Mouse (Mus musculus) forebrain, embryonic 12.5 days (tissue): ENCODE measurements around the gene Stard10. TPM values are rescaled to one million over a fixed set of nuclear protein-coding genes. Genes with fewer than 3 reads are reported as not detected.

Experiments used
- ATAC-seq: fragments of 200-750 bp; cut with Nextera tagmentation; 2 replicates; pipeline ENCODE4 v1.8.0; 2017; ENCODE audit warnings: moderate TSS enrichment; ENCODE audit not compliant: low FRiP score
- H3K27ac ChIP-seq: fragments of 300-500 bp; sonication (generic); 2 replicates; pipeline ENCODE4 v1.5.1; 2016; ENCODE audit warnings: mild to moderate bottlenecking
- H3K27me3 ChIP-seq: fragments of 300-500 bp; sonication (generic); 2 replicates; pipeline ENCODE4 v1.6.1; 2016; ENCODE audit warnings: mild to moderate bottlenecking
- H3K36me3 ChIP-seq: fragments of 300-500 bp; sonication (generic); replicated peaks from 2 replicates; pipeline ENCODE4 v1.6.1; 2016; ENCODE audit warnings: mild to moderate bottlenecking
- H3K4me1 ChIP-seq: fragments of 300-500 bp; sonication (generic); 2 replicates; pipeline ENCODE4 v1.6.1; 2016
- H3K4me2 ChIP-seq: fragments of 300-500 bp; sonication (generic); 2 replicates; pipeline ENCODE4 v1.6.1; 2016; ENCODE audit warnings: mild to moderate bottlenecking, moderate library complexity
- H3K4me3 ChIP-seq: fragments of 300-500 bp; sonication (generic); replicated peaks from 2 replicates; pipeline ENCODE4 v1.5.1; 2016; ENCODE audit warnings: mild to moderate bottlenecking
- H3K9ac ChIP-seq: fragments of 300-500 bp; sonication (generic); 2 replicates; pipeline ENCODE4 v1.6.1; 2016; ENCODE audit warnings: mild to moderate bottlenecking
- H3K9me3 ChIP-seq: fragments of 300-500 bp; sonication (generic); 2 replicates; pipeline ENCODE4 v1.6.1; 2016
- WGBS: fragments of 180-500 bp; shearing (Covaris S2); methylation state at CpG from one replicate; pipeline ENCODE4 v1.1.7; 2016; 5-methylcytosine and 5-hydroxymethylcytosine counted together
- polyA plus RNA-seq: library from polyadenylated mRNA; unstranded; fragments of >200 nt; fragmentation: Nextera tagmentation; extraction: Ambion mirVana; gene quantifications from 2 replicates; pipeline ENCODE4 v1.2.1, GENCODE M21; 2016

Stard10 gene
- polyA plus RNA-seq, 1 experiment from 2014 or later = 6.2 TPM

- no peaks in the 10 kb centered on the region for H3K36me3 ChIP-seq
- no peak overlapping the region for H3K4me3 ChIP-seq
- no peak for ATAC-seq
- H3K27me3 ChIP-seq = no peaks in the 10 kb centered on the region
- peaks cover 4% of the 10 kb centered on the region; the same call in 1 of the 2 replicates for H3K4me1 ChIP-seq
- H3K4me2 ChIP-seq = no peak overlapping the region
- H3K9ac ChIP-seq = no peak overlapping the region
- H3K9me3 ChIP-seq = no peaks in the 10 kb centered on the region
- 77% methylated on average over 6 of the region's 6 CpGs for whole genome bisulfite sequencing
- no peak overlapping the region for H3K27ac ChIP-seq
Observed at GRCm38 (mm10) chr7:101341405-101341804, 24.5 kb downstream of the Stard10 start.

DNA sequence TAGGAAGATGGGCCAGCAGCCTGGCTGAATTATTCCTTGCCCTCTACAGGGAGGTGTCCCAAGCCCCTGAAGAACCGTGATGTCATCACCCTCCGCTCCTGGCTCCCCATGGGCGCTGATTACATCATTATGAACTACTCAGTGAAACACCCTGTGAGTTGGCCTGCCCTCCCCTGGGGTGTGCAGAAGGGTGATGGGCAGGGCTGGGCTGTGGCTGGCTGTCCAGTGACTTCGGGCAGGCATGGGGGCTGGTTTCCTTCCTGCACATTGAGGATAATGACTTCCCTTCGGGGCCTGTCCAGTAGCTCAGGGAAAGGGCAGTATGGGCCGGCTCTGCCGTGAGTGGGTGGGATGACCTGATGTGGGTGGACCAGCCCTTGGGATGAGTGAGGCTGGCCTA is 26.2 kb downstream of the Stard10 start:
- no peak overlapping the region for H3K9ac ChIP-seq

GRCm38 (mm10) chr7:101344892-101345291 is 28.0 kb downstream of the Stard10 start:
- Histone ChIP-seq H3K4me3 (no peak overlapping the region), H3K9ac (no peak overlapping the region), H3K4me2 (no peak overlapping the region), H3K36me3 (no peaks in the 10 kb centered on the region), H3K9me3 (no peaks in the 10 kb centered on the region), H3K27me3 (peaks cover 20% of the 10 kb centered on the region), H3K4me1 (peaks cover 21% of the 10 kb centered on the region), H3K27ac (no peak overlapping the region)
- 66% methylated on average over 4 of the region's 4 CpGs for WGBS
- no peak for ATAC-seq

More for the DNA sequence above, 26.2 kb downstream of the Stard10 start:
- Histone ChIP-seq H3K27me3 (peaks cover 4% of the 10 kb centered on the region), H3K4me3 (no peak overlapping the region), H3K27ac (no peak overlapping the region), H3K36me3 (no peaks in the 10 kb centered on the region), H3K9me3 (no peaks in the 10 kb centered on the region), H3K4me1 (peaks cover 10% of the 10 kb centered on the region), H3K4me2 (no peak overlapping the region)
- no peak for ATAC-seq
- WGBS = 78% methylated on average over 7 of the region's 7 CpGs

- no peak overlapping the region for H3K4me2 ChIP-seq
- WGBS = 65% methylated on average over 2 of the region's 2 CpGs
- H3K9ac ChIP-seq = no peak overlapping the region
- no peak overlapping the region for H3K27ac ChIP-seq
- H3K9me3 ChIP-seq = no peaks in the 10 kb centered on the region
- no peak for ATAC-seq
- H3K4me3 ChIP-seq = no peak overlapping the region
- H3K36me3 ChIP-seq = no peaks in the 10 kb centered on the region
- H3K4me1 ChIP-seq = peaks cover 23% of the 10 kb centered on the region
- peaks cover 23% of the 10 kb centered on the region for H3K27me3 ChIP-seq
Observed at GRCm38 (mm10) chr7:101346991-101347390, 30.1 kb downstream of the Stard10 start.

- Histone ChIP-seq H3K9ac (peak within 1 kb of the TSS; percentile 53), H3K4me3 (peak within 1 kb of the TSS; percentile 48), H3K4me1 (peaks cover 23% of the 10 kb centered on the region), H3K36me3 (no peaks in the 10 kb centered on the region), H3K27ac (no peak within 1 kb of the TSS), H3K27me3 (peaks cover 23% of the 10 kb centered on the region), H3K4me2 (peak within 1 kb of the TSS; percentile 91), H3K9me3 (no peaks in the 10 kb centered on the region)
- under 1% methylated on average over 35 of the region's 35 CpGs for WGBS
- peak; percentile 78 for ATAC-seq
Observed at GRCm38 (mm10) chr7:101347767-101348270, 30.9 kb downstream of the Stard10 start, which contains the start of gene Arap1. Arap1 (plus strand) TSS chr7:101348067.

GRCm38 (mm10) chr7:101348312-101348711 is 31.4 kb downstream of the Stard10 start:
- no peak overlapping the region for H3K27ac ChIP-seq
- peak overlapping the region; percentile 48 for H3K4me3 ChIP-seq
- peak overlapping the region; percentile 91 for H3K4me2 ChIP-seq
- H3K9me3 ChIP-seq = no peaks in the 10 kb centered on the region
- WGBS = 5% methylated on average over 13 of the region's 13 CpGs
- ATAC-seq = peak; percentile 37; the same call in 1 of the 2 replicates
- no peaks in the 10 kb centered on the region for H3K36me3 ChIP-seq
- peaks cover 23% of the 10 kb centered on the region for H3K4me1 ChIP-seq
- peak overlapping the region; percentile 53 for H3K9ac ChIP-seq
- H3K27me3 ChIP-seq = peaks cover 23% of the 10 kb centered on the region

DNA sequence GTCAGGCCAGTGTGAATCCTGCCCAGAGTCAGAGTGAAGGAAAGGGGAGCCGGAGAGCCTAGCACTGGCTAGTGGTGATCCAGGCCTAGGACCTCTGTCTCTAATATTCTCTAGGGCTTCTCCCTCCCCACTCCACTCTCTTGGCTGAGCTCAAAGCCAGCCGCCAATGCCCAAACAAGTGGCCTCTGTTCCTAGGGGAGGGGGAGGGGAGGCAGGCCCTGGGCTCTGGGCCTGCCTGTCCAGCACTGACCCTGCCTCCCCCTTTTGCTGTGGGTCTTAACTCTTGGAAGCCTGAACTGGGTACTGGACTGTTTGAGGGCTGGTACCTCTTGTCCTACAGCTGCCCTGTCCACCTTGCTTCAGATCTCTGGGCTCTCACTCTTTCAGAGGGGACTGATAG is 33.0 kb downstream of the Stard10 start:
- no peak for ATAC-seq
- no peak overlapping the region for H3K4me3 ChIP-seq
- H3K9me3 ChIP-seq = no peaks in the 10 kb centered on the region
- H3K36me3 ChIP-seq = no peaks in the 10 kb centered on the region
- peaks cover 23% of the 10 kb centered on the region for H3K27me3 ChIP-seq
- 21% methylated on average over 2 of the region's 2 CpGs for WGBS
- H3K9ac ChIP-seq = no peak overlapping the region
- peaks cover 23% of the 10 kb centered on the region for H3K4me1 ChIP-seq
- no peak overlapping the region for H3K4me2 ChIP-seq
- H3K27ac ChIP-seq = no peak overlapping the region

- no peaks in the 10 kb centered on the region for H3K36me3 ChIP-seq
- no peak overlapping the region for H3K4me2 ChIP-seq
- no peak overlapping the region for H3K4me3 ChIP-seq
- no peak overlapping the region for H3K27ac ChIP-seq
- no peak for ATAC-seq
- H3K4me1 ChIP-seq = peaks cover 20% of the 10 kb centered on the region
- no peaks in the 10 kb centered on the region for H3K9me3 ChIP-seq
- 88% methylated on average over 4 of the region's 4 CpGs for WGBS
- peaks cover 22% of the 10 kb centered on the region for H3K27me3 ChIP-seq
- H3K9ac ChIP-seq = no peak overlapping the region
Observed at GRCm38 (mm10) chr7:101352404-101352803, 35.5 kb downstream of the Stard10 start.

DNA sequence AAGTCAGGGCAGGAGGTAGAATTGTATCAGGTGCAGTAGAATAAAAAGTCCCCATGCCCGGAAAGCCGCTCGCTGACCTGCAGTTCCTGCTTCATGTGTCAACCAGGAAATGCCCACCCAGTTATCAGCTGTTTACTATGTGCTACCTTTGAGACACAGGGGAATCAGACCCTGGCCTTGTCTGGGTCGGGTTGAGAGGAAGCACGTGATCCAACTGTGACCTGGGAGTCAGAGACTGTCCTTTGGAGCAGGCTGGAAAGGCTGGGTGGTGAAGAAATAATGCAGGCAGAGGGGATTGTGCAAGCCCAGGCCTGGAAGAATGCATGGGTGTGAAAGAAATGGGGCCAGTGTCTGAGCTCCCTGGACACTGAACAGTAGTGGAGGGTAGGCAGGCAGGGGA is 37.5 kb downstream of the Stard10 start:
- 80% methylated on average over 5 of the region's 5 CpGs for WGBS
- no peak overlapping the region for H3K4me3 ChIP-seq
- H3K9ac ChIP-seq = no peak overlapping the region
- H3K9me3 ChIP-seq = no peaks in the 10 kb centered on the region
- no peaks in the 10 kb centered on the region for H3K36me3 ChIP-seq
- H3K4me1 ChIP-seq = peaks cover 11% of the 10 kb centered on the region
- H3K4me2 ChIP-seq = no peak overlapping the region
- no peak for ATAC-seq
- no peak overlapping the region for H3K27ac ChIP-seq
- peaks cover 7% of the 10 kb centered on the region for H3K27me3 ChIP-seq

GRCm38 (mm10) chr7:101355551-101356100 is 38.7 kb downstream of the Stard10 start:
- WGBS = 83% methylated on average over 6 of the region's 6 CpGs
- Histone ChIP-seq H3K4me2 (no peak overlapping the region), H3K36me3 (no peaks in the 10 kb centered on the region), H3K9ac (no peak overlapping the region), H3K9me3 (no peaks in the 10 kb centered on the region), H3K27me3 (no peaks in the 10 kb centered on the region), H3K4me1 (0 out of 2 replicates have a peak, but pooled peaks cover 5% of the 10 kb centered on the region), H3K27ac (no peak overlapping the region), H3K4me3 (no peak overlapping the region)
- no peak for ATAC-seq

- Histone ChIP-seq H3K4me1 (0 out of 2 replicates have a peak, but pooled peaks cover 5% of the 10 kb centered on the region), H3K4me3 (no peak overlapping the region), H3K9me3 (no peaks in the 10 kb centered on the region), H3K9ac (no peak overlapping the region), H3K27me3 (no peaks in the 10 kb centered on the region), H3K4me2 (no peak overlapping the region), H3K27ac (no peak overlapping the region), H3K36me3 (no peaks in the 10 kb centered on the region)
- ATAC-seq = no peak
- 71% methylated on average over 3 of the region's 3 CpGs for WGBS
Observed at GRCm38 (mm10) chr7:101356868-101357267, 40.0 kb downstream of the Stard10 start.

GRCm38 (mm10) chr7:101360406-101360805 is 43.5 kb downstream of the Stard10 start:
- no peak overlapping the region for H3K27ac ChIP-seq

DNA sequence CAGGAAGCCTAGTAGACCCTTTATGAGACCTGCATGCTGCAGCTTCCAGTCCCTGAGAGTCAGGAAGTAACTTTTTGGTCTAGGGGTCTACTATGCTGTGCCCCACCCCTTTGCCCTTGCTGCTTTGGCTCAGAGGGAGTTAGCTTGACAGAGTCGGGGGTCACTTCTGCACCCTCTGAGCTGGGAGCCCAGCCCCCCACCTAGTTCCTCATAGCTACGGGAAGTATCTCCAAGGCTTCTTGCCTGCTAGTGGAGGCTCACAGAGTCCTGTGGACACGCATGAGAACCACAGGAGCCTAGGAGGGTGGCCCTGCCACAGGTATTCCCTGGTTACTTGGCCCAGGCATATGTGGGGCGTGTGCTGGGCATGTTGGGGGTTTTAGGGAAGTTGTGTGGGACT is 44.1 kb downstream of the Stard10 start:
- Histone ChIP-seq H3K9ac (no peak overlapping the region), H3K27ac (no peak overlapping the region), H3K4me1 (0 out of 2 replicates have a peak, but pooled peaks cover 5% of the 10 kb centered on the region), H3K9me3 (no peaks in the 10 kb centered on the region), H3K36me3 (no peaks in the 10 kb centered on the region), H3K4me3 (no peak overlapping the region), H3K4me2 (no peak overlapping the region), H3K27me3 (no peaks in the 10 kb centered on the region)
- WGBS = 77% methylated on average over 4 of the region's 4 CpGs
- no peak for ATAC-seq

More at GRCm38 (mm10) chr7:101360406-101360805, 43.5 kb downstream of the Stard10 start:
- Histone ChIP-seq H3K4me2 (no peak overlapping the region), H3K9ac (no peak overlapping the region), H3K4me3 (no peak overlapping the region), H3K9me3 (no peaks in the 10 kb centered on the region), H3K4me1 (0 out of 2 replicates have a peak, but pooled peaks cover 5% of the 10 kb centered on the region), H3K27me3 (no peaks in the 10 kb centered on the region), H3K36me3 (no peaks in the 10 kb centered on the region)
- WGBS = 76% methylated on average over 3 of the region's 3 CpGs
- ATAC-seq = no peak
